Mouse (Mus musculus) T-cell, adult 66 days (primary cell): ENCODE measurements around the gene Serpind1. TPM values are rescaled to one million over a fixed set of nuclear protein-coding genes. Genes with fewer than 3 reads are reported as not detected.

Experiments used
- total RNA-seq, 2 experiments: library from RNA; stranded (reverse); gene quantifications; 3 replicates in 1 of 2; 4 replicates in 1 of 2; pipeline ENCODE4 v1.2.4; 2023

Gene Serpind1
- not detected for total RNA-seq

DNA sequence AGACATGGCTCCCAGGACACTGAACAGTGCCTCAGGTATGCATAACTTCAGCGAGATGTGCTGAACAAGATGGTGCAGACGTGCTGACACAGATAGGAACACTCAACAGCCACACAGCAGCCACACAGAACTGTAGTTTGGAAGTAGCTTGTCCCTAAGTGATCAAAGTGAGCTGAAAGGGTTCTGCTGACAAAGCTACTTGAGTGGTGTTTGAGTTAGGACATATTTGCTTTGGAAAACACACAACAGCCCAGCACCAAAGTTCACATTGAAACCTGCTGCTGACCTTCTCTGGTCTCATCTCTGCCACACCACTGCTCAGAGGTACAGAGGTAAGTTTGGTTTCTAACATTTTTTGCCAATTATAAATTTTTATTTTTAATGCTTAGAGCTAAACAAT, at the start of gene Serpind1:
Serpind1 (plus strand) TSS at position 256 of the 400 bp plus-strand sequence.

Other genes with a start within 250 kb of the Serpind1 start
- 100 to 1,000 TPM; 128 to 139 TPM for gene Ppil2, start 220.1 kb upstream of the Serpind1 start, total RNA-seq
- gene 2610318N02Rik, start 206.2 kb upstream of the Serpind1 start, total RNA-seq: 1 to 10 TPM; 6.9 to 9.6 TPM
- gene Sdf2l1, start 199.0 kb upstream of the Serpind1 start, total RNA-seq: 10 to 100 TPM; 12.5 to 19.3 TPM
- gene Ydjc, start 186.8 kb upstream of the Serpind1 start, total RNA-seq: 1 to 10 TPM; 4.2 to 7.8 TPM
- gene Ccdc116, start 184.1 kb upstream of the Serpind1 start, total RNA-seq: 1 to 10 TPM; 2.0 to 2.2 TPM
- 100 to 1,000 TPM; 102 to 107 TPM for gene Ube2l3, start 128.7 kb upstream of the Serpind1 start, total RNA-seq
- gene Rimbp3, start 122.8 kb upstream of the Serpind1 start, total RNA-seq: under 1 TPM; 0.09 to 0.17 TPM
- gene Hic2, start 97.8 kb upstream of the Serpind1 start, total RNA-seq: 1 to 10 TPM; 3.0 to 4.1 TPM
- gene Tmem191c, start 55.3 kb upstream of the Serpind1 start, total RNA-seq: 10 to 100 TPM; 29.1 to 30.4 TPM
- gene Snap29, start 74.6 kb downstream of the Serpind1 start, total RNA-seq: 10 to 100 TPM; 18.6 to 23.2 TPM
- 100 to 1,000 TPM; 120 to 132 TPM for gene Pi4ka, start 74.9 kb downstream of the Serpind1 start, total RNA-seq
- gene Crkl, start 120.6 kb downstream of the Serpind1 start, total RNA-seq: 10 to 100 TPM; 51.8 to 59.1 TPM
- gene Aifm3, start 158.2 kb downstream of the Serpind1 start, total RNA-seq: not detected
- gene Lztr1, start 177.3 kb downstream of the Serpind1 start, total RNA-seq: 10 to 100 TPM; 79.2 to 84.3 TPM
- 10 to 100 TPM; 36.6 to 37.3 TPM for gene Thap7, start 199.8 kb downstream of the Serpind1 start, total RNA-seq
- gene Lrrc74b, start 229.9 kb downstream of the Serpind1 start, total RNA-seq: not detected
- not detected for gene P2rx6, start 230.5 kb downstream of the Serpind1 start, total RNA-seq